In the genomic region with DNA sequence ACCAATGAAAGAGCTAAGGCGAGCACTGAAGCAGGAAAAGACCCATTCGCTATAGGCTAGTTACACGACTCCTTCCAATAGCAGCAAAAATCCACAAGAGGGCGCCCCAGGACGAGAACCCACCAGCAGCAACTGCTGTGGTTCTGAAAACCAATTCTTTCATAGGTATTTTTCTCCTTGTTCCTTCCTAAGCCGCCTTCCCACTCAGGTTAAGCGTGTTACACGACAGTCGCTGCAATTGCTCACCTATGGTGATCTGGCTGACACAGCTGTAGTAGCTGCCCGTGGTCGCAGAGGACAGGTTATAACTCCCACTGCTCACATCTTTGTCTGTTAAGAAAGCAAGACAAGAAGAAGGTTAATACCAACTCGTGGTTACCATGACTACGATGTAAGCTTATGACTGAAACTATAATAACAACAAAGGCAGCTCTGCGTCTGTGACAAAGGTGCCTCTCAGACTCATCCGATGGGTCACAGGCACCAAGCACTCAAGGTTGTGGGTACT, we compare ENCODE assay signal across 8 mouse cellular contexts. TPM values are rescaled to one million over a fixed set of nuclear protein-coding genes. Genes with fewer than 3 reads are reported as not detected.
DNase-seq lines count a peak whose midpoint lies in the region; ATAC-seq lines count a peak whose summit lies in the region.

No protein-coding gene starts in this region.

- no peaks in the 10 kb centered on the region for H3K4me1 ChIP-seq in embryonic facial prominence, embryonic 14.5 days (ENCODE audit: control insufficient read depth, insufficient read depth, low read length)
- H3K4me1 ChIP-seq in lung, embryonic 15.5 days = no peaks in the 10 kb centered on the region

- no peak overlapping the region for H3K9ac ChIP-seq in embryonic facial prominence, embryonic 14.5 days (ENCODE audit: low read depth, low read length)
- H3K9ac ChIP-seq in lung, embryonic 15.5 days = no peak overlapping the region

- no peaks in the 10 kb centered on the region for H3K36me3 ChIP-seq in embryonic facial prominence, embryonic 14.5 days (ENCODE audit: control insufficient read depth, insufficient read depth, low read length)
- H3K36me3 ChIP-seq in lung, embryonic 15.5 days = no peaks in the 10 kb centered on the region

- peak; percentile 58 for DNase-seq in ES-CJ7 (ENCODE audit: low read depth, low spot score)
- DNase-seq in brain, adult 2 months (ENCODE audit: low read depth, low spot score) = peak; percentile 81
- peak; percentile 67 for DNase-seq in embryonic facial prominence, embryonic 14.5 days (ENCODE audit: low spot score)
- peak; percentile 83 for DNase-seq in heart, postnatal 4 days
- peak; percentile 79 for DNase-seq in layer of hippocampus, adult 11-12 months (ENCODE audit: low spot score)
- DNase-seq in ovary, postnatal 14 days (ENCODE audit: low spot score) = peak; percentile 71
- DNase-seq in thymus, postnatal 36 days = peak; percentile 44 to 61

- no peak overlapping the region for H3K4me2 ChIP-seq in embryonic facial prominence, embryonic 14.5 days (ENCODE audit: low read depth, low read length)
- no peak overlapping the region for H3K4me2 ChIP-seq in lung, embryonic 15.5 days

- H3K27ac ChIP-seq in embryonic facial prominence, embryonic 14.5 days (replicated peaks; ENCODE audit: low read depth, low read length) = no peak overlapping the region
- H3K27ac ChIP-seq in lung, embryonic 15.5 days = no peak overlapping the region

- H3K4me3 ChIP-seq in embryonic facial prominence, embryonic 14.5 days (ENCODE audit: low read depth, low read length) = no peak overlapping the region
- H3K4me3 ChIP-seq in lung, embryonic 15.5 days = no peak overlapping the region

- peak; percentile 62 for ATAC-seq in embryonic facial prominence, embryonic 14.5 days (ENCODE audit: low read depth)
- peak; percentile 31; the same call in 1 of the 2 replicates for ATAC-seq in lung, embryonic 15.5 days (ENCODE audit: borderline replicate concordance, extremely low read depth, low FRiP score, low TSS enrichment)

- no peaks in the 10 kb centered on the region for H3K9me3 ChIP-seq in embryonic facial prominence, embryonic 14.5 days (ENCODE audit: control insufficient read depth, low read length)
- no peaks in the 10 kb centered on the region for H3K9me3 ChIP-seq in lung, embryonic 15.5 days

- H3K27me3 ChIP-seq in embryonic facial prominence, embryonic 14.5 days (replicated peaks; ENCODE audit: control insufficient read depth, insufficient read depth, low read length) = no peaks in the 10 kb centered on the region
- H3K27me3 ChIP-seq in lung, embryonic 15.5 days = no peaks in the 10 kb centered on the region

- WGBS in embryonic facial prominence, embryonic 14.5 days = 28% methylated on average over 15 of the region's 15 CpGs
- 27% methylated on average over 15 of the region's 15 CpGs for WGBS in lung, embryonic 15.5 days

RNA-seq across cellular contexts. Expression of gene Ano4, which starts 17.5 kb away (rescaled TPM):
- 1.0 and 2.3 TPM in 2 replicates for polyA plus RNA-seq in embryonic facial prominence, embryonic 14.5 days (2014; fragmentation: Nextera tagmentation; extraction: Ambion mirVana)
- 1 to 10 TPM; 6.9 to 7.5 TPM for total RNA-seq in heart, postnatal 4 days (2021)
- polyA plus RNA-seq in lung, embryonic 15.5 days (2015; fragmentation: Nextera tagmentation; extraction: Ambion mirVana) = 0.82 and 1.1 TPM in 2 replicates
